Mouse (Mus musculus) erythroblast, embryonic 14.5 days (primary cell): Measurements from ENCODE around the gene Bcor.

ENCODE experiments used
- GATA1 ChIP-seq: IDR thresholded peaks from 2 replicates; pipeline ENCODE4 v1.6.1; 2012; ENCODE audit warnings: low read length, inconsistent platforms, mixed read lengths
- TAL1 ChIP-seq: IDR thresholded peaks from 3 replicates; pipeline ENCODE4 v1.6.1; 2012; ENCODE audit warnings: low read length, inconsistent platforms, mixed read lengths

DNA sequence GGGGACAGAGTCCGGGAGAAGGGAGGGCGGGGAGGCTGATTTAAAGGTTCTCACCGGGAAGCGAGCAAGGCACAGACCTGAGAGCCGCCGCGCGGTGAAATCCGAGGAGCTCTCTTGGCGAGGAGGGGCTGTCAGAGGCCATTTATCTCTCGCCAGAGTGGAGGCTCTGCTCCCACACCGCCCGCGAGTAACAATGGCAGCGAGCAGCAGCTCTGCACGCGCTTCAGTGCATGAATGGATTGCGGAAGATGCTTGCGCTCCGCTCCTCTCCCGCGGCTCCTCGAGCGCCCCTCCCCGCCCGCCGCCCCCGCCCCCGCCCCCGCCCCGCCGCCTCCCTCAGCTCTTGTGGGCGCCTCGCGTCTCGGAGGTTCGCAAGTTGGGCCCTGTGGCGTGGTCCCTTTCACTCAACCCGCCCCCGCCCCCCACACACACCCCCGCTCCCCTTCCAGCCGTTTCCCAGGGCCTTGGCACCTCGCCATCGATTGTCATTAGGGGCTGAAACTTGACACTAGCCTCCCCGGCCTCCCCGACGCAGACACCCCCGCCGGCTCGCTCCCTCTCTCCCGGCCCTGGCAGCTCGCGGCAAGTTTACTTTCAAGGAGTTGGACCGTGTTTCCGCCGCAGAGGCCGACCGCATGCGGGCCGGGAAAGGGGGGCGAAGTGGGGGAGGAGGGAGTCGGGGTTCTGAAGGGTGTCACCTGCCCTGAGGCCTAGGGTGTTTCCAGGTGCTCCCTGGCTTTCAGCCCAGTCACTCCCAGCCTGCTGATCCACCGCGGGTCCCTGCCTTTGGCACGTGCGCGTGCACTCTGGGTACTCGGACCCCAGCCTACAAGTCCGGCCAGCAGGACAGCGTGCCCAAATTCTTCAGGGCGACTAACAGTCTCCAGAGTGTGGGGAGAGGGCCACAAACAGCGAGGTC, 31.7 kb downstream of the Bcor start:
- no peak for TF ChIP-seq TAL1
- no peak for TF ChIP-seq GATA1
